Mouse (Mus musculus) liver, adult 2 months (tissue): Measurements from ENCODE around the gene Gjd3. TPM values are rescaled to one million over a fixed set of nuclear protein-coding genes. Genes with fewer than 3 reads are reported as not detected.

Experiments
- DNase-seq: peaks from one replicate; pipeline ENCODE4 v3.0.0-alpha.2; 2011; ENCODE audit warnings: low read depth, low spot score; ENCODE audit errors: extremely low read depth
- H3K27ac ChIP-seq: fragments of 200-500 bp; replicated peaks from 2 replicates; pipeline ENCODE4 v1.5.1; 2012; ENCODE audit warnings: low read depth, mild to moderate bottlenecking, control low read depth, inconsistent platforms, low read length; ENCODE audit not compliant: insufficient read depth
- H3K27me3 ChIP-seq: fragments of 200-500 bp; 2 replicates; pipeline ENCODE4 v1.6.1; 2012; ENCODE audit warnings: mild to moderate bottlenecking, moderate library complexity, low read length, inconsistent platforms; ENCODE audit not compliant: control insufficient read depth, insufficient read depth
- H3K36me3 ChIP-seq: fragments of 200-500 bp; 2 replicates; pipeline ENCODE4 v1.6.1; 2012; ENCODE audit warnings: low read length, inconsistent platforms; ENCODE audit not compliant: control insufficient read depth, insufficient read depth
- H3K4me1 ChIP-seq: fragments of 200-500 bp; 2 replicates; pipeline ENCODE4 v1.6.1; 2011; ENCODE audit warnings: low read length; ENCODE audit not compliant: control insufficient read depth, insufficient read depth
- H3K4me3 ChIP-seq: fragments of 200-500 bp; 2 replicates; pipeline ENCODE4 v1.5.1; 2011; ENCODE audit warnings: low read depth, mild to moderate bottlenecking, control low read depth, low read length, moderate library complexity; ENCODE audit not compliant: insufficient read depth
- H3K79me2 ChIP-seq: fragments of 200-500 bp; 2 replicates; pipeline ENCODE4 v1.6.1; 2012; ENCODE audit warnings: inconsistent platforms, mild to moderate bottlenecking, low read length, moderate library complexity; ENCODE audit not compliant: control insufficient read depth, insufficient read depth
- H3K9ac ChIP-seq: fragments of 200-500 bp; 2 replicates; pipeline ENCODE4 v1.6.1; 2012; ENCODE audit warnings: low read depth, mild to moderate bottlenecking, control low read depth, inconsistent platforms, low read length
- CTCF ChIP-seq: fragments of 200-500 bp; IDR thresholded peaks from 2 replicates; pipeline ENCODE4 v1.5.1; 2011; ENCODE audit warnings: low read depth, low read length, control low read depth
- POLR2A ChIP-seq: fragments of 200-500 bp; IDR thresholded peaks from 2 replicates; pipeline ENCODE4 v1.6.1; 2011; ENCODE audit warnings: low read length, control low read depth; ENCODE audit not compliant: insufficient read depth; ENCODE audit errors: extremely low read depth
- WGBS: fragments of 180-500 bp; shearing (Covaris S2); methylation state at CpG from one replicate; pipeline ENCODE4 v1.1.7; 2018; 5-methylcytosine and 5-hydroxymethylcytosine counted together
- polyA plus RNA-seq: library from polyadenylated mRNA; depleted of rRNA; stranded (reverse); fragments of >200 nt; gene quantifications from 2 replicates; pipeline ENCODE4 v1.2.3, GENCODE M21; 2012; rRNA removed
- total RNA-seq: library from RNA; depleted of rRNA; stranded (reverse); fragments of >200 nt; gene quantifications from 2 replicates; pipeline ENCODE4 v1.2.3, GENCODE M21; 2014; rRNA removed

The Gjd3 gene
- total and polyA plus RNA-seq, 2 experiments: not detected

- H3K27me3 ChIP-seq: no peaks in the 10 kb centered on the region
- H3K4me3 ChIP-seq: no peak overlapping the region
- no peak overlapping the region for H3K9ac ChIP-seq
- H3K79me2 ChIP-seq: peaks cover 1% of the 10 kb centered on the region; the same call in 1 of the 2 replicates
- peak; percentile 67 for DNase-seq
- WGBS: 16% methylated on average over 9 of the region's 9 CpGs
- TF ChIP-seq CTCF: peak; percentile 89
- no peak for TF ChIP-seq POLR2A
- H3K27ac ChIP-seq: no peak overlapping the region
- H3K36me3 ChIP-seq: no peaks in the 10 kb centered on the region
- H3K4me1 ChIP-seq: peaks cover 20% of the 10 kb centered on the region
Measured at GRCm38 (mm10) chr11:98933151-98933550, 49.7 kb downstream of the Gjd3 start.

GRCm38 (mm10) chr11:98932293-98933091 lies 50.3 kb downstream of the Gjd3 start:
- TF ChIP-seq POLR2A: no peak
- TF ChIP-seq CTCF: no peak

More at GRCm38 (mm10) chr11:98932293-98933091, 50.3 kb downstream of the Gjd3 start:
- WGBS: 43% methylated on average over 19 of the region's 19 CpGs
- no peak overlapping the region for H3K27ac ChIP-seq
- H3K9ac ChIP-seq: no peak overlapping the region
- peaks cover 20% of the 10 kb centered on the region for H3K4me1 ChIP-seq
- H3K36me3 ChIP-seq: no peaks in the 10 kb centered on the region
- no peak overlapping the region for H3K4me3 ChIP-seq
- DNase-seq: no peak
- no peaks in the 10 kb centered on the region for H3K27me3 ChIP-seq
- no peaks in the 10 kb centered on the region for H3K79me2 ChIP-seq

Other genes starting within 250 kb of the Gjd3 start
- 5.5 and 8.9 TPM in 2 replicates for gene Thra, start 242.4 kb downstream of the Gjd3 start, total RNA-seq
- 13.6 and 14.9 TPM in 2 replicates for gene Thra, start 242.4 kb downstream of the Gjd3 start, polyA plus RNA-seq
- 19.0 and 45.4 TPM in 2 replicates for gene Nr1d1, start 207.7 kb downstream of the Gjd3 start, total RNA-seq
- gene Nr1d1, start 207.7 kb downstream of the Gjd3 start, polyA plus RNA-seq: 75.4 and 106 TPM in 2 replicates
- gene Msl1, start 187.5 kb downstream of the Gjd3 start, total RNA-seq: 15.5 and 17.7 TPM in 2 replicates
- 17.0 and 17.2 TPM in 2 replicates for gene Msl1, start 187.5 kb downstream of the Gjd3 start, polyA plus RNA-seq
- gene Casc3, start 178.1 kb downstream of the Gjd3 start, total RNA-seq: 3.6 and 6.6 TPM in 2 replicates
- gene Casc3, start 178.1 kb downstream of the Gjd3 start, polyA plus RNA-seq: 11.2 and 12.5 TPM in 2 replicates
- gene Rapgefl1, start 146.2 kb downstream of the Gjd3 start, total RNA-seq: 0.13 and 0.18 TPM in 2 replicates
- gene Rapgefl1, start 146.2 kb downstream of the Gjd3 start, polyA plus RNA-seq: 1.4 and 1.9 TPM in 2 replicates
- 1.5 and 1.9 TPM in 2 replicates for gene Wipf2, start 119.4 kb downstream of the Gjd3 start, total RNA-seq
- 3.1 TPM in 2 replicates for gene Wipf2, start 119.4 kb downstream of the Gjd3 start, polyA plus RNA-seq
- gene Cdc6, start 75.2 kb downstream of the Gjd3 start, total RNA-seq: 0.09 and 0.20 TPM in 2 replicates
- gene Cdc6, start 75.2 kb downstream of the Gjd3 start, polyA plus RNA-seq: 0.07 TPM in 1 of 2 replicates, not detected in the other
- gene Rara, start 55.2 kb downstream of the Gjd3 start, total RNA-seq: 3.7 and 4.5 TPM in 2 replicates
- gene Rara, start 55.2 kb downstream of the Gjd3 start, polyA plus RNA-seq: 14.1 and 14.6 TPM in 2 replicates
- gene Top2a, start 41.2 kb upstream of the Gjd3 start, total RNA-seq: 1.8 and 4.2 TPM in 2 replicates
- gene Top2a, start 41.2 kb upstream of the Gjd3 start, polyA plus RNA-seq: 0.22 and 0.31 TPM in 2 replicates
- 662 and 813 TPM in 2 replicates for gene Igfbp4, start 58.2 kb upstream of the Gjd3 start, total RNA-seq
- gene Igfbp4, start 58.2 kb upstream of the Gjd3 start, polyA plus RNA-seq: 1,830 and 2,620 TPM in 2 replicates
- gene Tns4, start 106.3 kb upstream of the Gjd3 start, total RNA-seq: 0.27 and 0.46 TPM in 2 replicates
- gene Tns4, start 106.3 kb upstream of the Gjd3 start, polyA plus RNA-seq: 0.27 and 1.2 TPM in 2 replicates
- 0.55 and 0.74 TPM in 2 replicates for gene Ccr7, start 172.1 kb upstream of the Gjd3 start, total RNA-seq
- 0.91 and 1.5 TPM in 2 replicates for gene Ccr7, start 172.1 kb upstream of the Gjd3 start, polyA plus RNA-seq
- gene Smarce1, start 248.0 kb upstream of the Gjd3 start, total RNA-seq: 25.5 and 35.9 TPM in 2 replicates
- gene Smarce1, start 248.0 kb upstream of the Gjd3 start, polyA plus RNA-seq: 8.7 and 11.9 TPM in 2 replicates